Mouse (Mus musculus): Measurements from ENCODE around the gene Tmem270. TPM values are rescaled to one million over a fixed set of nuclear protein-coding genes. Genes with fewer than 3 reads are reported as not detected.

The Tmem270 gene
- total and polyA plus RNA-seq, 3 experiments: not detected

GRCm38 (mm10) chr5:134929988-134930387 lies 23.5 kb upstream of the Tmem270 start:
- DNase-seq: no peak

DNA sequence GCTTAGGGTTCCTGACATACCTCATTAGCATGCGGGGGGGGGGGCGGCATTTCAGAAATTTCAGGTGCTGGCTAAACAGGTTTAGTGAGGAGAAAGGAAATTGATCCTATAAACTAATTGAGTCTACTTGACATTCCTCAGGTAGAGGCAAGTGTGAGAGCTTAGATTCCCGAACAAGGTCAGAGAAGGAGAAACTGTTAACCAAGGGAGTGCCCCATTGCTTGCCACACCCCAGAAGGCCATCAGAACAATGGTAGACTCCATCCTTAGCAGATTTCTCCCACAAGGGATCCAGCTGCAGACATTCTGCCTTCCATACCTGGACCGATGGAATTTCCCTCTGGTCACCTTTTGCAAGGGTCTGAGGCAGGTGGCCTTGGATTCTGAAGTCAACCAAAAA lies 20.2 kb upstream of the Tmem270 start:
- DNase-seq: no peak

- no peak for DNase-seq
Observed at GRCm38 (mm10) chr5:134923141-134923540, 16.6 kb upstream of the Tmem270 start.

DNA sequence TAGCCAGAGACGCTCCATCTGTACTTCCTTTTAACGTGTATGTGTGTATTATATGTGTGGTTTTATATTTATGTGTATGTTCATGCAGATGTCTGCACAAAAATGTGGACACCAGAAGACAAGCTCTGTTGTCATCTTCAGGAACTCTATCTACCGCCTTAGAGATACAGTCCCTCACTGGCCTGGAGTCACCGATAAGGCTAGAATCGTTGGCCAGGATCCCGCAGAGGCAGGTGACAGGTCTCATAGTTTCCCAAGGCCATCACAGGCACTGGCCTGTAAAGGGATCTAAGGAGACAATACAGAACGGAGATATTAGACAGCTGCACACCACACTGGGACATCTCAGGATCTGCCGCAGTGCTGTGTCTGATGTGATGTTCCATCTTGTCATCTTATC lies 14.6 kb upstream of the Tmem270 start:
- no peak for DNase-seq

GRCm38 (mm10) chr5:134920106-134920687 lies 13.7 kb upstream of the Tmem270 start:
- DNase-seq: no peak

DNA sequence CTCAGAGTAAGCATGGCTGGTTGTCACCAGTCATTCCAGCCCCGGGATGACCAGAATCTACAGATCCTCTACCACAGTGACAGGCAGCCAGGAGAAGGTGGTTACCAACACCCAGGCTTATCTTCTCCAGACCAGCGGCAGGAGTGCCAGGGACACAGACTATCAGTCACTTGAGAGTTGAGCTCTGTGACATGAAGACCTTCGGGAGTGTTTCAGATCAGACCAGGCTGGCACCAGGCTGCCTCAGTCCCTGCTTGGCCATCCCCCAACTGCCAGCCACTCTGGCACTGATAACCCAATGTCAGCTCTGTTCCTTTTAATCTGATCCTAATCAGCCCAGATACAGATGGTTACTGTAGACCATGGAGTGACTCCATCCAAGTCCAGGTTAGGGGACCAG lies 12.6 kb upstream of the Tmem270 start:
- peak; percentile 22 for DNase-seq

- peak; percentile 64 for DNase-seq
Observed at GRCm38 (mm10) chr5:134918071-134918832, 11.7 kb upstream of the Tmem270 start.

- no peak for DNase-seq
Observed at GRCm38 (mm10) chr5:134915311-134915710, 8.8 kb upstream of the Tmem270 start, which contains the start of gene Cldn13. Gene Cldn13 (minus strand): TSS chr5:134915526.

DNA sequence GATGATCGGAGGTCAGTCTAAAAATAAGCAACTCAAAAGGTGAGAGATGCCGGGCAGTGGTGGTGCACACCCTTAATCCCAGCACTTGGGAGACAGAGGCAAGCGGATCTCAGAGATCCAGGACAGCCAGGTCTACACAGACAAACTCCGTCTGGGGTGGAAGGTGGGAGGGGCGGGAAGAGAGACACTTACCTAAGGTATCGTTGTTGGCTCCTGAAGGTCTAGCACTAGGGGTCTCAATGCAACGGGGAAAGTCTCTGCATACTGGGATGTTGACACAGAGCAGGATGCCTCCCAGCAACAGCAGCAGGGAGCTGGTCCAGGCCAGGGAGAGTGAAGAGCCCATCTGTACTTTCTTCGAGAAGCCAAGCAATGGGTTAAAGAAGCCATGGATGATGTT lies 8.0 kb upstream of the Tmem270 start:
- no peak for DNase-seq

- DNase-seq: no peak
Observed at GRCm38 (mm10) chr5:134913753-134914152, 7.2 kb upstream of the Tmem270 start.

DNA sequence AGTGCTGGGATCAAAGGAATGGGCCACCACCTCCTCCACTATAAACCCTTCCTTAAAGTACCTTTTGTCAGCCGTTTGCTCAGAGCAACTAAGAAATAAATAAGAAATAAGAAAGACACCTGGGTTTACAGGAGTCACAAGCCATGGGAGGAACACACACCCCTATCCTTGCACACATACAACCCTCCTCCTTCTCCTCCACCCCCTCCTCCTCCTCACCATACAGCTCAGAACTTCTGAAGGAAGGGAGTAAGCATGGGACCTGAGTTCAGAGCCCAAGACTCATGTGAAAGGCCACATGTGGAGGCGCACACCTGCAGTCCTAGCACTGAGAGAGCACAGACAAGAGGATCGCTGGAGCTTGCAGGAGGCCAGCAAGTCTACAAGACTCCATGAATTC lies 6.8 kb upstream of the Tmem270 start:
- DNase-seq: no peak

- no peak for DNase-seq
Observed at GRCm38 (mm10) chr5:134911901-134912300, 5.4 kb upstream of the Tmem270 start.

- DNase-seq: peak; percentile 93
Observed at GRCm38 (mm10) chr5:134907135-134907534, 602 bp upstream of the Tmem270 start.

- DNase-seq: no peak
Observed at GRCm38 (mm10) chr5:134901644-134902027, 4.9 kb downstream of the Tmem270 start.

DNA sequence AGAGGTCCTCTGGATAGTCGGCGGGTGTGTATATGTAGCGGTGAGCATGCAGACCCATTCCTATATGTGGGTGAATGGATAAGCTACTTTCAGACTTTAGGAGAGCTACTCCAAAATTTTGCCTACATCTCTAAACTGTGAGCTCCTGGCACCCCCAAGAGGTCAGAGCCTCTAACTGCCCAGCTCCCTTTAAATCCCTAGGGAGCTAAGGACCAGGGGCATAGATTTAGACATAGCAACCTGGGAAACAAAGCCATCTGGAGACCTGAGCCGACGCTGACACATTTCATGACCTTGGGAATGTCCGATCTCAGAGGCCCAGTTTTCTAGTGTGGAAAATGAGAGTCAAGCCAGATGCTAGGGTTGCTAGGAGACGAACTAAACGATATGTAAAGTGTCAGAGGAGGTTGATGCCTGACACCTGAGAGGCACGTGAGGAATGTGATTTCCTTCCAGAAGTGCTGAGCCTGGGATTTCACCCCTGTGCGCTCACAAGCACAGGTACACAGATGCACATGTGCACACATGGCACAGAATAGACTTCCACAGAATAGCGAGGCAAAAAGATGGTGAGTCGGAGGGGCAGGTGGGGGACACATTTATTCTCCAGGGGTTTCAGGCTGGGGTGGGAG lies 5.4 kb downstream of the Tmem270 start:
- peak; percentile 49 for DNase-seq

DNA sequence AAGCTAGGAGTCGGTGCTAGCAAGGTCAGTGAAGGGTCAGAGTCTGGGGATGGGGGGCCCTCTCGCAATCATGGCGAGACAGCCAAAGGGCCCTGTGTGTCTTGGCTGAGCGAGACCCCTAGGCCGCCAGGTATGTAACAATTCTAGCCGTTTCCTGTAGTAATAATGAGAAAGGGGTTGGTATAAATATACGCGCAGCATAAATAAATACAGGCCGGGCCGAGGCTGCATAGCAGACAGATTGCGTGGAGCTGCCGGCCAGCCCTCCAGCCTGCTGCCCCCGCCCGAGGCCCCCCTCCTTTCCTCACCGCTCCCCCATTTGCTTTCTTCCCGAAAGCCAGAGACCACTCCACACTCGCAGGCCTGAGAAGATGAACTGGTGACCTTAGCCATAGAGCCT lies 8.9 kb downstream of the Tmem270 start:
- no peak for DNase-seq

DNA sequence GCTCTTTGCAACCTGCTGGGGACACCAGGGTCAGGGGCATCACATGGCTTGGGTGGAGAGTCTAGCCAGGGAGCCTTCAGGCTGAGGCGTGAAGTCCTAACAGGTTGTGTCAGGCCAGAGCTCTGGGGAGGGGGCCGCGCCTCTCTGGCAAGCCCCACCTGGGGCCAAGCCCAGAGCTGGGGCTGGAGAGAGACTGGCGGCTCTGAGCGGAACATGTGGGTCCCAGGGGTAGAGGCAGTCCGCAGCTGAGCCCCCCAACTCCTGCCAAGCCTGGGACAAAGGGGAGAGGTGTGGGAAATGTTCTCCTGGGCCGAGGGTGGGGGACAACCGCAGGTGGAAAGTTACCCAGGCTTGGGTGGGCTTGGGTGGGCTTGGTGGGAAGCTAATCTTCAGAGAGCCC lies 9.6 kb downstream of the Tmem270 start:
- DNase-seq: no peak

GRCm38 (mm10) chr5:134895291-134895690 lies 11.2 kb downstream of the Tmem270 start:
- no peak for DNase-seq

DNA sequence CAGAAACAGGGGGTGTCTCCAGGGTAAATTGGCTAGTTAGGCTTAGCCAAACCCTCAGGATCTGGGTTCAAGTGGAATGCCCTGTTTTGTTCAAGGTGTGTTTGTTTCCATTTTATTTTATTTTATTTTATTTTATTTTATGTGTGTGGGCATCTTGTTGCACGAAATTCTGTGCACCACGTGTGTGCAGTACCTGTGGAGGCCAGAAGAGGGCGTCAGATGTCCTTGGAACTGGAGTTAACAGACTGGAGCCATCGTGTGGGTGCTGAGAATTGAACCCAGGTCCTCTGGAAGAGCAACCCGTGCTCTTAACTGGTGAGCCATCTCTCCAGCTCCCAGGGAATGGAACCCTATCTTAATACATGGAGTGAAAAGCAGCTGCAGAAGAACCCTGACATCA lies 13.8 kb downstream of the Tmem270 start:
- DNase-seq: no peak

GRCm38 (mm10) chr5:134891552-134891951 lies 15.0 kb downstream of the Tmem270 start:
- no peak for DNase-seq

DNA sequence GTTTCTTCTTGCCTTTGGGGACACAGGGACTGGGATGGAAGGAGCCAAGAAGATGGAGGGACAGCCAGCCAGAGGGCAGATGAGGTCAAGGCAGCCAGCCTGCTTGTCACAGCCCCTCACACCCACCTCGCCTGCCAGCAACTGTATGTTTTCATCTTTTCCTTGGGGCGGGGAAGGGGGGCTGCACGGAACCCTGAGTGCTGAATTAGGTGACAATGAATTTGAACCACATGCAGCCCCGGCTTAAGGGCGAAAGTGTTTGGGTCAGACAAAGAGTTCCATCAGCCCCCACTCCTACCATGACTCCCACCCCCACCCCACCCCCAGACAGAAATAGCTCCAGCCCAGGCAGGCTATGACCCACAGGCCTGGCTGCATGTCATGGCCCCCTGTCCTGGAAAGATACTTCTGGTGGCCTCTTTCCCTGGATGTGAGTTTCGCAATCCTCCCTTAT lies 15.9 kb downstream of the Tmem270 start:
- DNase-seq: no peak

- no peak for DNase-seq
Observed at GRCm38 (mm10) chr5:134888505-134888904, 18.0 kb downstream of the Tmem270 start.
